Mouse (Mus musculus): ENCODE results near the gene Pank4. TPM values are rescaled to one million over a fixed set of nuclear protein-coding genes. Genes with fewer than 3 reads are reported as not detected.

Gene Pank4
- polyA plus RNA-seq, 1 experiment from 2014 or later: 46.8 TPM

DNA sequence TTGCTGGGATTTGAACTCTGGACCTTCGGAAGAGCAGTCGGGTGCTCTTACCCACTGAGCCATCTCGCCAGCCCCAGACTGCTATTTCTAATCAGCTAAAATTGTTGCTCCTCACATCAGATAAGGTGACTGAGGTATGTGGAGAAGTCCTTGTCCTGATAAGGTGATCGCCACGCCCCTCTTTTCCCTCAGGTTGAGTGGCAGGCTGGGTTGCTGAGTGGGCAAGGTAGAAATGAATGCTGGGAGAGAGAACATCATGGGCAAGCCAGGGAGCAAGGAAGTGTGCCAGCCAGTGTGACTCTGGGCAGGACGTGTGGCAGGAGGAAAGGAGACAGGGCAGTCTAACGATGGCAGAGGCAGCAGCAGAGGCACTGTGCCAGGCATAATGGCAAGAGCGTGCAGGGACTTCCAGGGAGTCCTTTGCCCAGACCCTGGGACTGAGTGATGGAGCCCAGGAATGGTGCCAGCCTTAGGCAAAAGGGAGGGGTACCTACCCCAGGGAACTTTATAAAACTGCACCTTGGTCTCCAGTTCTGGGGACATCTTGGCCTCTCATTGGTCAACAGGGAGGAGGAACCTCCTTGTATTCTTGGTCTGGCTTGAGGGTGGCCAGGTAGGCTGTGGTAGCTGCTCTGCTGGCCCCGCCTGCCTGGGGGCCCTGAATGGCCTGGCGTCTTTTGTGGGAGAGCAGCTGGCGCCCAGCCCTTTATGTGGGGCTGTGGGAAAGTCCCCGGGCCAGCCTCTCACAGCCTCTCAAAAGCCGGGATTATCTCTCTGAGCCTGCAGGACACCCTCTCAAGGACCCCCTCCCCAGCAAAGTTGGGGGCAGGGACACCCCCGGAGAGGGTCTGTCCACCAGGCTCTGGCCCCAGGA lies 15.6 kb upstream of the Pank4 start:
- Histone ChIP-seq H3K9me3 (no peaks in the 10 kb centered on the region), H3K27ac (peak overlapping the region; percentile 83), H3K4me1 (peaks cover 92% of the 10 kb centered on the region), H3K4me3 (peak overlapping the region; percentile 32), H3K27me3 (ENCODE audit: poor library complexity, severe bottlenecking) (peaks cover 53% of the 10 kb centered on the region), H3K36me3 (replicated peaks) (no peaks in the 10 kb centered on the region)
- WGBS: 42% methylated on average over 14 of the region's 14 CpGs
- DNase-seq (ENCODE audit: extremely low spot score, low spot score): peak; percentile 64

DNA sequence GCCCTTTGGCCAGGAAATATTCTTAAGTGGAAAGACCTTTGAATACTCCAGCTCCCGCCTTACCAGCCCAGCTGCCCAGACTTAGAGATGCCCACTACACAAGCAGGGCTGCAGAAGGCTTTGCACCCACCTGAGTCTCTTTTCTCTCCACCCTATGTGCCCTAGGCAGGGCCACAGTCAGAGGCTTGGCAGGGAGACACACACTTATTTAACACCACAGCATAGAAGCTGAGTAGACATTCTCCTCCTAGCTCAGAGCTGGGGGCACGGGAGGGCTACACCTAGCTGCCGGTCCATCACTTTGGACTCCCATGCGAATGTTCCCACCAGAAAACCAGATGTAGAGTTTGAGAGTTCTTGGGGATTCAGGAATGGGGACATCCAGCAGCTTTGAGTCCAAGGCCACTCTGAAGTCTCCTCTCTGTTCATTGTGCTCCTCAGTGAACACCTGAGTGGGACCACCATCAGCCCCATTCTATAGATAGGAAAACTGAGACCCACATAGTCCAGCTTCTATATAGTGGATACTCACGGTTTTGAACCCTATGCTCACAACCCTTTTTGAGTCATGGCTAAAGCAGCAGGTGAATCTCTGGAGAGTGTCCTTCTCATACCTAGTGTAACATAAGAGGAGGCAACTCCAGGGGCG lies 14.9 kb upstream of the Pank4 start:
- H3K4me3 ChIP-seq: peak overlapping the region; percentile 32
- WGBS: 49% methylated on average over 6 of the region's 6 CpGs

DNA sequence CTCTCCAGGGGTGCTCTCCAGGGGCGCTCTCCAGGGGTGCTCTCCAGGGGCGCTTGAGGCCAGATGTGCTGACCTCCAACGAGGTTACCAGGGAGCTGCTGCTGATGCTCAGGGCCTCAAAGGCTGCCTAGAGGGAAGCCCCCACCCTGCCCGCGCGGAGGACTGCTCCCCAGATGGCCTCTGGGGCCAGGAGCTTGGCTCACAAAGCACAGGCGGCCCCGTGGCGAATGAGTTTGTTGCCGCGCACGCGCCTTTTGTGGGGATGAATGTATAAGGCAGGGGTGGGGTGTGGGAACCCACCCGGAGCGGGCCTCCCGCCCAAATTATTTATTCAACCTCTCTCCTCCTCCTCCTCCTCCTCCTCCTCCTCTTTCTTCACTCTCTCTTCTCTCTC lies 14.3 kb upstream of the Pank4 start:
- Histone ChIP-seq H3K4me1 (peaks cover 98% of the 10 kb centered on the region), H3K27ac (peak overlapping the region; percentile 83), H3K4me3 (peak overlapping the region; percentile 32), H3K9me3 (no peaks in the 10 kb centered on the region), H3K36me3 (replicated peaks) (no peaks in the 10 kb centered on the region), H3K27me3 (ENCODE audit: poor library complexity, severe bottlenecking) (peaks cover 66% of the 10 kb centered on the region)
- peak; percentile 61 for DNase-seq (ENCODE audit: extremely low spot score, low spot score)
- 10% methylated on average over 16 of the region's 16 CpGs for WGBS

More for the DNA sequence above, 14.9 kb upstream of the Pank4 start:
- Histone ChIP-seq H3K27ac (peak overlapping the region; percentile 83), H3K27me3 (ENCODE audit: poor library complexity, severe bottlenecking) (peaks cover 60% of the 10 kb centered on the region), H3K4me1 (peaks cover 95% of the 10 kb centered on the region), H3K36me3 (replicated peaks) (no peaks in the 10 kb centered on the region), H3K9me3 (no peaks in the 10 kb centered on the region)
- DNase-seq (ENCODE audit: extremely low spot score, low spot score): no peak

DNA sequence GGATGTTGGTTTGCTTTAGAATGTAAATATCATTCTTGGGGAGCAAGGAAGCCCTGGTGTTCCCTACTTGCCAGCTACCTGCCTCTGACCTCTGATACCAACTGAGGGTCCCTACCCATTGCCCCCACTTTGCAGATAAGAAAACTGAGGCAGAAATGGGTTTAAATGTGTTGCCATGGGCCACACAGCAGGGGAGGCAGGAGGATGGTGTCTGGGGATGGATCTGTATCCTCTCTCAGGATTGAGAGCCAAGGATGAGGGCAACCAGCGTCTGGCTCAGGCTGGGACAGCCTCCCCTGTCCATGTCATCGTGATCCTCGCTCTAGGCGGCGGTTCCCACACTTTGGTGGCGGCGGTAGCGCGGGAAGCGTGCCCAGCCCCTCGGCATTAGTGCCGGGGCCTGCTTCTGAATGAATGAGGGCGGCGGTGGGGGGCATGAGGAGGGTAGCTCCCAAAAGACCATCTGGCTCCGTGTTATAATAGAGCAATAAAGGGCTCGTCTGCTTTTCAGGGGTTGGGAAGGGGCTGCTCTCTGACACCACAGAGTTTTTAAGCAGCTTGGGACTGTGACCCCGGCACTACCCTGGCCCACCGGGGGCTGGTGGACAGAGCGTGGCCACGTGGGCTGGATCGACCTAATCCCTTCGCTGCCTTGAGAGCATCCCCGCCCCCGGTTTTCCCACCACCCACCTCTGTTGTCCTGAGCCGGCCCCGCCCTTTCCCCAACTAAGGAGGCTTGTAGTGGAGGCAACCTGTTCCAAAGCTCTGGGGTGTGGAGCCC lies 11.3 kb upstream of the Pank4 start:
- DNase-seq (ENCODE audit: extremely low spot score, low spot score): peak; percentile 82
- Histone ChIP-seq H3K27me3 (ENCODE audit: poor library complexity, severe bottlenecking) (peaks cover 96% of the 10 kb centered on the region), H3K36me3 (replicated peaks) (no peaks in the 10 kb centered on the region), H3K27ac (peak overlapping the region; percentile 83), H3K9me3 (no peaks in the 10 kb centered on the region), H3K4me1 (peaks cover 94% of the 10 kb centered on the region), H3K4me3 (peak overlapping the region; percentile 38)
- 2% methylated on average over 26 of the region's 26 CpGs for WGBS

DNA sequence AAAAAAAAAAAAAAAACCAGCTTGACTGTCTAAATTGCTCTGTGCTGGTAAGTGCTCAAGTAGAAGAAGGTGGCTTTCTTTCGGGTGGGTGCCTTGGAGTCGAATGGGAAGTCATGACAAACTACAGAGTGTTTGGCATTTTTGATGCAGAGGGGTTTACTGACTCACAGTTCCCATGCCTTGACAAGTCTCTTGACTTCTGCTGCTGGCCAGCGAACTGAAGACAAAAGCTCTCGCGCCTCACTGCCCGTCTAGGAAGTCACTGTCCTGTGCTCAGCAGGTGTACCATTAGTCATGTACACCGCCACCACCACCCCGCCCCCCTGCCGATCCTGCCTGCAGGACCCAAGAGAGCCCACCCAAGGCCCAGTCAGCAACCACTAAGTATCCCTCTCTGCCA lies 7.3 kb upstream of the Pank4 start:
- WGBS: 17% methylated on average over 9 of the region's 9 CpGs
- Histone ChIP-seq H3K36me3 (replicated peaks) (peaks cover 3% of the 10 kb centered on the region), H3K4me3 (no peak overlapping the region), H3K27ac (peak overlapping the region; percentile 97), H3K9me3 (no peaks in the 10 kb centered on the region), H3K4me1 (peaks cover 95% of the 10 kb centered on the region), H3K27me3 (ENCODE audit: poor library complexity, severe bottlenecking) (peaks cover 100% of the 10 kb centered on the region)
- DNase-seq (ENCODE audit: extremely low spot score, low spot score): no peak

DNA sequence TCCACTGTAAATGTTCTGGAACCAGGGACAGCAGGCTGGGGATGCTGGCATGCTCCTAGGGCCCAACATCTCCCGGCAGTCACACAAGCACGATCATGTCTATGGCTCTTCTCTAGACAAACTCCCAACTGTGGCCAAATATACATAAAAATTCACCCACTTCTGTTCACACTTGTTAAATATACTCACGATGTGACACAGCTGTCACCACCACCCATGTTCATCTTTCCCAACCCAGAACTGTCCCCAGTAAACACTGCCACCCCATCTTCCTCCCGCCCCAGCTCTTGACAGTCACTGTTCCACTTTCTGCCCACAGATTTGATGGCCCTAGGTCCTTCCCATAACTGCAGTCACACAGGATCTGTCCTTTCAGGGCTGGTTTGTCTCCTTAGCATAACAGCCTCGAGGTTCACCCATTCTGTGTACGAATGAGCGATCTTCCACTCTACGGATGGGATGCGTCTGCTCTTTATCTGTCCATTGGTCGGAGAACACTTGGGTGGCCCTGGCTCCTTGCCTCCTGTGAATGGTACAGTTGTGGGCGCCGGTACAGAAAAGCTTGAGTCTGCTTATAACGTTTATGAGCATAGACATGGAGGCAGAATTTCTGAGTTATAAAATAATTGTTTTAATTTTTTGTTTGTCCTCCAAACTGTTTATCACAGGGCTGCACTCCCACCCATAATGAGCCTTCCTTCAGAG lies 6.5 kb upstream of the Pank4 start:
- no peak for DNase-seq (ENCODE audit: extremely low spot score, low spot score)
- H3K4me3 ChIP-seq: peak overlapping the region; percentile 98; the same call in 1 of the 2 replicates
- peaks cover 95% of the 10 kb centered on the region for H3K4me1 ChIP-seq
- no peaks in the 10 kb centered on the region for H3K9me3 ChIP-seq
- WGBS: 42% methylated on average over 13 of the region's 13 CpGs
- H3K36me3 ChIP-seq (replicated peaks): peaks cover 12% of the 10 kb centered on the region
- peaks cover 100% of the 10 kb centered on the region for H3K27me3 ChIP-seq (ENCODE audit: poor library complexity, severe bottlenecking)
- H3K27ac ChIP-seq: peak overlapping the region; percentile 97

DNA sequence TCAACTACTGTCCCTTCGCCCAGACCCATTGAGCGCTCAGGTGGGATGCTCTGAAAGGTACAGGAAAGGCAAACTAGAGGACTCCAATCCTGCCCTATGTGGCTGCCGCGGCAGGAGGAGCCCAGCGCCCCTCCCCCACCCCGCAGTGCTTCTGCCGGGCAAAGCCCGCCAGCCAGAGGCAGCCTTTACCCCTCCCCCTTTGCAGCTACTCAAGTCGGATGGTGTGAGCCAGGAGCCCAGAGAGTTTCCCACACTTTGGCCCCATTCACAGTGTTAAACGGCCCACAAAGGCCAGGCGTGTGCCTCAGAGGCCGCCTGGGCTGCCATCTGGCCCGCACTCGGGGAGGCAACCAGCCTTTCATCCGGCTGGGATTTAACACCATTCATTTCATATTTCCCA lies 5.8 kb upstream of the Pank4 start:
- Histone ChIP-seq H3K27me3 (ENCODE audit: poor library complexity, severe bottlenecking) (peaks cover 100% of the 10 kb centered on the region), H3K27ac (peak overlapping the region; percentile 97), H3K9me3 (no peaks in the 10 kb centered on the region), H3K36me3 (replicated peaks) (peaks cover 19% of the 10 kb centered on the region), H3K4me1 (peaks cover 95% of the 10 kb centered on the region), H3K4me3 (peak overlapping the region; percentile 98)
- DNase-seq (ENCODE audit: extremely low spot score, low spot score): peak; percentile 88
- WGBS: 0% methylated on average over 15 of the region's 15 CpGs

DNA sequence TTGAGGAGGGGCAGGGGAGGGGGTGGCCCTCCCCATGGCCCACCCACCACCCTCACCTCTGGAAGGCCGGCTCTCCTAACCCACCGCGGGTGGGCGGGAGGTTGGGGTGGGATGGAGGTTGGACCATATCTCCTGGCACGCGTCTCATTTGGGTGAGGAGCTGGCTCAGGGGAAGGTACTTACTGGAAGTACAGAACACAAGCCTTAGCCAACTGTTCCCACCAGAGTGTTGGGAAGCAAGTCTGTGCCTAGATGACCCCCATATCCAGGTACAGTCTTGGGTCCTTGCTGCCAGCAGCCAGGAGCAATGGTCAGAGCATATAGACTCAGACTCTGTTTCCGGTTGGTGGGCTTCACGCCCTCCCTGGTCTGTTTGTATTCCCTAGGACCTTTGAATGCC lies 5.3 kb upstream of the Pank4 start:
- Histone ChIP-seq H3K27ac (peak overlapping the region; percentile 97), H3K27me3 (ENCODE audit: poor library complexity, severe bottlenecking) (peaks cover 100% of the 10 kb centered on the region), H3K36me3 (replicated peaks) (peaks cover 20% of the 10 kb centered on the region), H3K9me3 (no peaks in the 10 kb centered on the region), H3K4me3 (peak overlapping the region; percentile 98), H3K4me1 (peaks cover 95% of the 10 kb centered on the region)
- 10% methylated on average over 8 of the region's 8 CpGs for WGBS
- no peak for DNase-seq (ENCODE audit: extremely low spot score, low spot score)

DNA sequence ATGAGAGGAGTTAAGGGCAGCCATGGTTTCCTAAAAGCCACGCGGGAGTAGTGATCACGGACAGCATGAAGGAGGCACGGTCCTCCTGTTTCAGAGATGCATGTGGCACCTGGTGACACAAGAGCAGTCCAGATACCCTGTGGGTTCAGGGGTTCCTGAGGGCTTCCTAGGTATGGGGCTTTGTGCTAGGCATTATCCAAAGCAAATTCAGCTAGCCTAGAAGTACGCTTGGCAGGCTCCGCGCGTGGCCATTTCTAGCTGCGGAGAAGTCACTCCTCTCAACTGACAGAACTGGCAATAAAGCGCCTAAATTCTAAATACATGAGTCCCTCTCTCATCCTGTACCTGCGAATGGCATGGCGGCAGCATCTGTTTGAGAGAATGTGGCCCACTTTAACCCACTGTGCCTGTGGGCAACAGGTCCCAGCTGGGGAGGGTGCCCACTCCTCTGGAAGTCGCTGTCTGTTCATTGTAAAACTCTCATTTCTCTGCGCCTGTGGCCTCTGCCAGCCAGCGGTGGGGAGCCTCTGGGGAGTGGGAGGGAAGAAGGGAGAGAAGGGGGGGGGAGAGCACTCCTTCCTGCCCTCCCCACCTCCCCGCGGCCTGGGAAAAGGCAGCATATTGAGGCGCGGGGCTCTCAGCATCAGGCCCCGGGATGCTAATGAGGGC lies 3.8 kb upstream of the Pank4 start:
- Histone ChIP-seq H3K27me3 (ENCODE audit: poor library complexity, severe bottlenecking) (peaks cover 84% of the 10 kb centered on the region), H3K36me3 (replicated peaks) (peaks cover 20% of the 10 kb centered on the region), H3K9me3 (no peaks in the 10 kb centered on the region), H3K4me3 (peak overlapping the region; percentile 98), H3K27ac (peak overlapping the region; percentile 97), H3K4me1 (peaks cover 96% of the 10 kb centered on the region)
- no peak for DNase-seq (ENCODE audit: extremely low spot score, low spot score)
- WGBS: 11% methylated on average over 20 of the region's 20 CpGs

DNA sequence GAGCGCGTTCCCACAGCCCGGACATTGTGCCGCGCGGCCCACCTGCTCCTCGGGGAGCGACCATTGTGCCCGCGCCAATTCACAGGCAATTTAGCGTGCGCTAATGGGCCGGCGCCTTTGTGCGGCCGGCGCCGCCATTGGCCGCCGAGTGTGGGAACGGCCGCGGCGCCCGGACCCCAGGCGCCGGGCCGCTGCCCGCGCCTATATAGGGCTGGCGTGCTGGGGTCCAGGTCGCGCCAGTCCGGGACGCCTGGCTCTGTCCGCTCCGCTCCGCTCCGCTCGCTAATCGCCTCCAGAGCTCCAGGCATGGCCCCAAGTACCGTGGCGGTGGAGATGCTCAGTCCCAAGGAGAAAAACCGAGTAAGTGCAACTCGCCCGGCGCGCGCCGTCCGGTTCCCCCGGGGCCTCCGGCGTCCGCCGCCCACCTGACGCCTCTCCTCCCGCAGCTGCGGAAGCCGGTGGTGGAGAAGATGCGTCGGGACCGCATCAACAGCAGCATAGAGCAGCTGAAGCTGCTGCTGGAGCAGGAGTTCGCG lies 3.2 kb upstream of the Pank4 start, which contains the start of gene Hes5:
Gene Hes5, plus strand, starts transcription at position 234 of the 536 bp plus-strand sequence.
- peak within 1 kb of the TSS; percentile 98 for H3K4me3 ChIP-seq
- no peaks in the 10 kb centered on the region for H3K9me3 ChIP-seq
- peak within 1 kb of the TSS; percentile 97 for H3K27ac ChIP-seq
- peaks cover 78% of the 10 kb centered on the region for H3K27me3 ChIP-seq (ENCODE audit: poor library complexity, severe bottlenecking)
- peak; percentile 91 for DNase-seq (ENCODE audit: extremely low spot score, low spot score)
- peaks cover 22% of the 10 kb centered on the region for H3K36me3 ChIP-seq (replicated peaks)
- WGBS: under 1% methylated on average over 65 of the region's 65 CpGs
- H3K4me1 ChIP-seq: peaks cover 99% of the 10 kb centered on the region

DNA sequence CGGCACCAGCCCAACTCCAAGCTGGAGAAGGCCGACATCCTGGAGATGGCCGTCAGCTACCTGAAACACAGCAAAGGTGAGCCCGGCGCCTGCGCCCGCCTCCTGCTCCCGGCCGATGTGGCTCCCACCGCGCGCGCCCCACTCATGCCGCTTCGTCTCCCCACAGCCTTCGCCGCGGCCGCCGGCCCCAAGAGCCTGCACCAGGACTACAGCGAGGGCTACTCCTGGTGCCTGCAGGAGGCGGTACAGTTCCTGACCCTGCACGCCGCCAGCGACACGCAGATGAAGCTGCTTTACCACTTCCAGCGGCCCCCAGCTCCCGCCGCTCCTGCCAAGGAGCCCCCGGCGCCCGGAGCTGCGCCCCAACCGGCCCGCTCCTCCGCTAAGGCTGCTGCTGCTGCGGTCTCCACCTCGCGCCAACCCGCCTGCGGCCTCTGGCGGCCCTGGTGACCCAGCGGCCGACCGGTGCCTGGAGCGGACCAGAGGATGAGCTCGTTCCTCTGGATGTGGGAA lies 2.6 kb upstream of the Pank4 start:
- Histone ChIP-seq H3K27me3 (ENCODE audit: poor library complexity, severe bottlenecking) (peaks cover 73% of the 10 kb centered on the region), H3K4me1 (peaks cover 99% of the 10 kb centered on the region), H3K27ac (peak overlapping the region; percentile 97), H3K9me3 (no peaks in the 10 kb centered on the region), H3K4me3 (peak overlapping the region; percentile 98), H3K36me3 (replicated peaks) (peaks cover 28% of the 10 kb centered on the region)
- peak; percentile 64 for DNase-seq (ENCODE audit: extremely low spot score, low spot score)
- WGBS: 0% methylated on average over 47 of the region's 47 CpGs
